Mouse (Mus musculus): ENCODE measurements around the gene Hist1h2bm. TPM values are rescaled to one million over a fixed set of nuclear protein-coding genes. Genes with fewer than 3 reads are reported as not detected.

The Hist1h2bm gene
- polyA plus RNA-seq, 1 experiment from 2014 or later = 0.82 TPM

GRCm38 (mm10) chr13:21755707-21756106 is 33.9 kb downstream of the Hist1h2bm start:
- Histone ChIP-seq H3K4me1 (ENCODE audit: control insufficient read depth, insufficient read depth, low read length) (peaks cover 13% of the 10 kb centered on the region), H3K36me3 (ENCODE audit: control insufficient read depth, insufficient read depth, low read length) (no peaks in the 10 kb centered on the region), H3K9ac (replicated peaks; ENCODE audit: low read depth, low read length) (no peak overlapping the region), H3K27me3 (ENCODE audit: control insufficient read depth, insufficient read depth, low read length) (no peaks in the 10 kb centered on the region), H3K9me3 (ENCODE audit: control insufficient read depth, low read length) (no peaks in the 10 kb centered on the region), H3K27ac (ENCODE audit: low read depth, low read length) (no peak overlapping the region), H3K4me2 (ENCODE audit: low read depth, low read length) (no peak overlapping the region), H3K4me3 (ENCODE audit: low read depth, low read length) (no peak overlapping the region)
- no peak for ATAC-seq (ENCODE audit: low read depth)
- 73% methylated on average over 1 of the region's 1 CpGs for WGBS

Small RNA genes within 50 kb of the gene (microRNA-seq; reads per million reads assigned to microRNA genes)
- gene Gm44357 = not detected
- gene Gm44367 = not detected
- not detected for gene Gm44454

Other genes starting within 250 kb of the Hist1h2bm start
- gene Zkscan4, start 243.1 kb upstream of the Hist1h2bm start, polyA plus RNA-seq (2014; fragmentation: Nextera tagmentation; extraction: Ambion mirVana) = 10.5 and 11.3 TPM in 2 replicates
- gene Gm10065, start 242.6 kb upstream of the Hist1h2bm start, polyA plus RNA-seq (2014; fragmentation: Nextera tagmentation; extraction: Ambion mirVana) = not detected in 2 replicates
- gene AK157302, start 226.8 kb upstream of the Hist1h2bm start, polyA plus RNA-seq (2014; fragmentation: Nextera tagmentation; extraction: Ambion mirVana) = 0.18 and 0.67 TPM in 2 replicates
- 8.3 and 8.5 TPM in 2 replicates for gene Gm11273, start 220.6 kb upstream of the Hist1h2bm start, polyA plus RNA-seq (2014; fragmentation: Nextera tagmentation; extraction: Ambion mirVana)
- gene Zkscan8, start 190.9 kb upstream of the Hist1h2bm start, polyA plus RNA-seq (2014; fragmentation: Nextera tagmentation; extraction: Ambion mirVana) = 7.0 and 9.5 TPM in 2 replicates
- 0.11 and 0.17 TPM in 2 replicates for gene Olfr1366, start 179.2 kb upstream of the Hist1h2bm start, polyA plus RNA-seq (2014; fragmentation: Nextera tagmentation; extraction: Ambion mirVana)
- 0.13 TPM in 1 of 2 replicates, not detected in the other for gene Olfr1535, start 162.2 kb upstream of the Hist1h2bm start, polyA plus RNA-seq (2014; fragmentation: Nextera tagmentation; extraction: Ambion mirVana)
- not detected in 2 replicates for gene Olfr1364, start 140.3 kb upstream of the Hist1h2bm start, polyA plus RNA-seq (2014; fragmentation: Nextera tagmentation; extraction: Ambion mirVana)
- gene Olfr1362, start 108.0 kb upstream of the Hist1h2bm start, polyA plus RNA-seq (2014; fragmentation: Nextera tagmentation; extraction: Ambion mirVana) = not detected in 2 replicates
- gene Olfr11, start 79.5 kb upstream of the Hist1h2bm start, polyA plus RNA-seq (2014; fragmentation: Nextera tagmentation; extraction: Ambion mirVana) = not detected in 2 replicates
- gene Olfr1361, start 58.7 kb upstream of the Hist1h2bm start, polyA plus RNA-seq (2014; fragmentation: Nextera tagmentation; extraction: Ambion mirVana) = not detected in 2 replicates
- not detected in 2 replicates for gene Olfr1360, start 44.6 kb upstream of the Hist1h2bm start, polyA plus RNA-seq (2014; fragmentation: Nextera tagmentation; extraction: Ambion mirVana)
- gene Olfr1359, start 23.9 kb upstream of the Hist1h2bm start, polyA plus RNA-seq (2014; fragmentation: Nextera tagmentation; extraction: Ambion mirVana) = not detected in 2 replicates
- gene Hist1h2bl, start 5.9 kb upstream of the Hist1h2bm start, polyA plus RNA-seq (2014; fragmentation: Nextera tagmentation; extraction: Ambion mirVana) = 1.5 TPM in 1 of 2 replicates, not detected in the other
- 7.0 and 9.4 TPM in 2 replicates for gene Hist1h2ai, start 5.6 kb upstream of the Hist1h2bm start, polyA plus RNA-seq (2014; fragmentation: Nextera tagmentation; extraction: Ambion mirVana)
- 0.79 and 2.4 TPM in 2 replicates for gene Hist1h3h, start 4.4 kb upstream of the Hist1h2bm start, polyA plus RNA-seq (2014; fragmentation: Nextera tagmentation; extraction: Ambion mirVana)
- gene Hist1h4j, start 13.0 kb downstream of the Hist1h2bm start, polyA plus RNA-seq (2014; fragmentation: Nextera tagmentation; extraction: Ambion mirVana) = 0.37 and 0.75 TPM in 2 replicates
- gene Hist1h4k, start 28.5 kb downstream of the Hist1h2bm start, polyA plus RNA-seq (2014; fragmentation: Nextera tagmentation; extraction: Ambion mirVana) = 1.2 TPM in 1 of 2 replicates, not detected in the other
- gene Hist1h2ak, start 31.8 kb downstream of the Hist1h2bm start, polyA plus RNA-seq (2014; fragmentation: Nextera tagmentation; extraction: Ambion mirVana) = 1.4 and 2.9 TPM in 2 replicates
- gene Hist1h2bn, start 32.1 kb downstream of the Hist1h2bm start, polyA plus RNA-seq (2014; fragmentation: Nextera tagmentation; extraction: Ambion mirVana) = 1.0 TPM in 1 of 2 replicates, not detected in the other
- 0.68 and 1.3 TPM in 2 replicates for gene Hist1h1b, start 58.6 kb downstream of the Hist1h2bm start, polyA plus RNA-seq (2014; fragmentation: Nextera tagmentation; extraction: Ambion mirVana)
- gene Hist1h3i, start 61.3 kb downstream of the Hist1h2bm start, polyA plus RNA-seq (2014; fragmentation: Nextera tagmentation; extraction: Ambion mirVana) = 21.5 and 30.1 TPM in 2 replicates
- not detected in 2 replicates for gene Hist1h2an, start 65.2 kb downstream of the Hist1h2bm start, polyA plus RNA-seq (2014; fragmentation: Nextera tagmentation; extraction: Ambion mirVana)
- gene Hist1h2bp, start 65.4 kb downstream of the Hist1h2bm start, polyA plus RNA-seq (2014; fragmentation: Nextera tagmentation; extraction: Ambion mirVana) = 0.54 TPM in 1 of 2 replicates, not detected in the other
- 2.4 and 4.5 TPM in 2 replicates for gene Hist1h2bq, start 88.2 kb downstream of the Hist1h2bm start, polyA plus RNA-seq (2014; fragmentation: Nextera tagmentation; extraction: Ambion mirVana)
- not detected in 2 replicates for gene Hist1h2ao, start 88.4 kb downstream of the Hist1h2bm start, polyA plus RNA-seq (2014; fragmentation: Nextera tagmentation; extraction: Ambion mirVana)
- gene Hist1h4m, start 89.7 kb downstream of the Hist1h2bm start, polyA plus RNA-seq (2014; fragmentation: Nextera tagmentation; extraction: Ambion mirVana) = 1.5 TPM in 1 of 2 replicates, not detected in the other
- 4.7 and 7.3 TPM in 2 replicates for gene Hist1h4n, start 110.2 kb downstream of the Hist1h2bm start, polyA plus RNA-seq (2014; fragmentation: Nextera tagmentation; extraction: Ambion mirVana)
- gene Hist1h2ap, start 111.5 kb downstream of the Hist1h2bm start, polyA plus RNA-seq (2014; fragmentation: Nextera tagmentation; extraction: Ambion mirVana) = 268 and 373 TPM in 2 replicates
- gene Hist1h2br, start 111.7 kb downstream of the Hist1h2bm start, polyA plus RNA-seq (2014; fragmentation: Nextera tagmentation; extraction: Ambion mirVana) = 2.4 and 4.8 TPM in 2 replicates
- 16.4 and 17.1 TPM in 2 replicates for gene Zfp184, start 223.1 kb downstream of the Hist1h2bm start, polyA plus RNA-seq (2014; fragmentation: Nextera tagmentation; extraction: Ambion mirVana)